Mouse (Mus musculus) myocyte (in vitro differentiated cells): ENCODE measurements around the gene Olfr790.

Experiments
- CEBPB ChIP-seq: IDR thresholded peaks from 2 replicates; pipeline ENCODE4 v1.6.1; 2011; ENCODE audit warnings: mild to moderate bottlenecking, moderate library complexity; ENCODE audit not compliant: poor library complexity, insufficient read depth, severe bottlenecking
- E2F4 ChIP-seq: IDR thresholded peaks from one replicate; pipeline ENCODE4 v1.6.1; 2011; ENCODE audit warnings: mild to moderate bottlenecking, control low read depth, moderate library complexity; ENCODE audit not compliant: insufficient read depth
- MAX ChIP-seq: IDR thresholded peaks from one replicate; pipeline ENCODE4 v1.6.1; 2011; ENCODE audit warnings: low read depth, mild to moderate bottlenecking, control low read depth
- MYOD1 ChIP-seq, 3 experiments: IDR thresholded peaks; one replicate each; pipeline ENCODE4 v1.6.1; 2011; ENCODE audit warnings: control low read depth in 2 of 3, low read depth in 2 of 3, mild to moderate bottlenecking in 2 of 3, moderate library complexity in 1 of 3; ENCODE audit not compliant: insufficient read length in 2 of 3, control insufficient read depth in 1 of 3
- MYOG ChIP-seq, 3 experiments: IDR thresholded peaks; one replicate each; pipeline ENCODE4 v1.6.1; 2011; ENCODE audit warnings: control low read depth in 2 of 3, low read depth in 2 of 3, mild to moderate bottlenecking in 2 of 3; ENCODE audit not compliant: insufficient read length in 2 of 3, control insufficient read depth in 1 of 3, insufficient read depth in 1 of 3
- POLR2A ChIP-seq: IDR thresholded peaks from one replicate; pipeline ENCODE4 v1.6.1; 2011; ENCODE audit warnings: low read depth, mild to moderate bottlenecking, control low read depth, moderate library complexity; ENCODE audit not compliant: insufficient read length
- POLR2AphosphoS2 ChIP-seq: IDR thresholded peaks from one replicate; pipeline ENCODE4 v1.6.1; 2011; ENCODE audit warnings: low read depth, control low read depth; ENCODE audit not compliant: insufficient read length
- REST ChIP-seq: IDR thresholded peaks from one replicate; pipeline ENCODE4 v1.6.1; 2011; ENCODE audit warnings: mild to moderate bottlenecking, control low read depth, moderate library complexity; ENCODE audit not compliant: insufficient read depth, insufficient read length
- SRF ChIP-seq: IDR thresholded peaks from one replicate; pipeline ENCODE4 v1.6.1; 2011; ENCODE audit warnings: low read depth; ENCODE audit not compliant: control insufficient read depth, insufficient read length
- TCF12 ChIP-seq: IDR thresholded peaks from one replicate; pipeline ENCODE4 v1.6.1; 2011; ENCODE audit warnings: mild to moderate bottlenecking, control low read depth; ENCODE audit not compliant: poor library complexity, insufficient read depth, severe bottlenecking
- TCF3 ChIP-seq: IDR thresholded peaks from one replicate; pipeline ENCODE4 v1.6.1; 2011; ENCODE audit warnings: low read depth, control low read depth; ENCODE audit not compliant: insufficient read length
- USF1 ChIP-seq: IDR thresholded peaks from one replicate; pipeline ENCODE4 v1.6.1; 2011; ENCODE audit warnings: low read depth, mild to moderate bottlenecking, control low read depth, moderate library complexity

DNA sequence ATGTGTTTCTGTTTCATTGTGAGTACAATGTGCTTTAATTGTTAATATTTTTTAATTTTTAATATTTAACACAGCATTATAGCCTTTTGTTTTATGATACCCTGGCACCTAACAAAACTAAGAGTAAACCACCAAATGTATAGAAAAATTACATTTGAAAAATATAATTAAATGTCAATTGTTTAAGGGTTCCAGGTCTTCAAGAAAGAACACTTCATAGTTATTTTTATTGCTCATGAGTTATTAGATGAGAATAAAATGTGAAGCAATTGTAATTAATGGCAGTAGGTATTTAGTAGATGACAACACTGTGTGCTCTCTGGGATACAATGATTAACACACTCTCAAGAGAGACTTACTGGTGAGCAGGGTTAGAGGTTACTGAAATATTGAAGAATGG lies 27.6 kb upstream of the Olfr790 start, which contains the start of gene Olfr788:
- TF ChIP-seq POLR2A (no peak), USF1 (no peak), TCF12 (no peak), MYOG (IDR thresholded peaks at IDR 0.05; ENCODE audit: control insufficient read depth in 1 of 3, insufficient read depth in 1 of 3, insufficient read length in 2 of 3, low read depth in 2 of 3) (no peak), CEBPB (no peak), E2F4 (no peak), SRF (no peak), MAX (no peak), POLR2AphosphoS2 (no peak), TCF3 (no peak), MYOD1 (IDR thresholded peaks at IDR 0.05; ENCODE audit: control insufficient read depth in 1 of 3, insufficient read length in 2 of 3, low read depth in 2 of 3) (no peak), REST (no peak)
